Comparison of ENCODE assay signal across 21 mouse cellular contexts in the genomic region with DNA sequence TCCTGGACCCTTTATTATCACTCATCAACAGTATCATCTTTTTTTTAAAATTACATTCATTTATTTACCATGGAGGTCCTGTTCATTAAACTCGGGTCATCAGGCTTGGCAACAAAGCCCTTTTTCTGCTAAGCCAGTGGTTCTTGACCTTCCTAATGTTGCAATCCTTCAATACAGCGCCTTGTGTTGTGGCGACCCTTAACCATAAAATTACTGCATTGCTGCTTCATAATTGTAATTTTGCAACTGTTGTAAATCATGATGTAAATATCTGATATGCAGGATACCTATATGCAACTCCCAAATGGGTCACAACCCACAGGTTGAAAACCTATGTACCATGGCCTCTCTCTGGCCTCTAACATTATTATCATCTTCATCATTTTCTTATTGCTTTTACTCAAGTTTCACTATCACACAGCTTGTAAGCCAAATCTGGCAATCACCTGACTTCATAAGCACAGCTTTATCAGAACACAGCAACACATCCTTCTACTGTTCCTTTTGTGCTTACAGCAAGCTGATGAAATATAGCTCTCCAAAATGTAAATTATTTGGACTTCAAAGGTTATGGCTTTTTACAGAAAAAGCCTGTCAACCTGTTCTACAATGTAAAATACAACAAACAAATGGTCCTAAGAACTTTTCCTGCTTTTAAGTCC. TPM values are rescaled to one million over a fixed set of nuclear protein-coding genes. Genes with fewer than 3 reads are reported as not detected.
DNase-seq lines count a peak whose midpoint lies in the region; ATAC-seq lines count a peak whose summit lies in the region.
"Had no signal": no experiment of that assay in that cellular context is flagged by ENCODE, and none has a peak within 500 bp of the region (broad histone marks: within the 10 kb centered on the region; RNA-seq: fewer than 3 reads in every experiment).

No protein-coding gene starts in this region.

- DNase-seq in 416B (ENCODE audit: low read depth) (peak; percentile 63), A20 (ENCODE audit: low read depth, low spot score) (peak; percentile 39)
- DNase-seq in adrenal gland, postnatal 10 days = no peak
- DNase-seq: adrenal gland, adult 8-10 months; adrenal gland, postnatal 36 days; B cell, adult 2 months; cerebellum, adult 18-20 months; cerebellum, adult 9-10 months; cerebellum, postnatal 14 days; gastrocnemius, postnatal 10 days; gastrocnemius, postnatal 36 days; heart, adult 11 months; heart, postnatal 10 days; heart, postnatal 36 days; kidney, adult 18-20 months had no signal

- 0 out of 2 replicates have a peak, but pooled peaks have one; percentile 36 for ATAC-seq in common myeloid progenitor, adult 5-6 weeks (replicated peaks; ENCODE audit: low read depth, poor library complexity, severe bottlenecking)
- peak; percentile 18; the same call in 1 of the 2 replicates for ATAC-seq in megakaryocyte progenitor cell, adult 5-6 weeks (replicated peaks; ENCODE audit: poor library complexity)
- ATAC-seq in inflammation-experienced regulatory T-cells, adult 6 months = no peak
- ATAC-seq: forebrain, embryonic 14.5 days; forebrain, postnatal 0 days; intestine, embryonic 16.5 days had no signal

RNA-seq across cellular contexts. Expression of gene Kpna3, which starts 11.4 kb away (rescaled TPM):
- total RNA-seq in common myeloid progenitor, adult 5-6 weeks (2017) = 88.6 and 92.3 TPM in 2 replicates
- total RNA-seq in megakaryocyte progenitor cell, adult 5-6 weeks (2015) = 81.6 and 82.6 TPM in 2 replicates
- total RNA-seq in megakaryocyte progenitor cell, adult 5-6 weeks (2017) = 31.4 and 45.3 TPM in 2 replicates
- 10 to 100 TPM; 34.2 to 58.5 (median 40.3) TPM for polyA plus RNA-seq in inflammation-experienced regulatory T-cells, adult 6 months (2017; shearing (Covaris generic))
- total RNA-seq in adrenal gland, postnatal 10 days (2021) = 10 to 100 TPM; 28.8 to 34.1 TPM
